Mouse (Mus musculus) hematopoietic stem cell, adult 5-6 weeks (primary cell): Measurements from ENCODE around the gene Bnip2. TPM values are rescaled to one million over a fixed set of nuclear protein-coding genes. Genes with fewer than 3 reads are reported as not detected.

Source experiments
- ATAC-seq, 2 experiments: fragments of 125-278 bp in 1 of 2; replicated peaks in 1 of 2; 2 replicates each; pipeline ENCODE4 v1.8.0; 2016 to 2017; ENCODE audit warnings: inconsistent platforms in 2 of 2, mild to moderate bottlenecking in 2 of 2, moderate number of reproducible peaks in 2 of 2, low read depth in 1 of 2, moderate TSS enrichment in 1 of 2; ENCODE audit not compliant: low FRiP score in 2 of 2, poor library complexity in 2 of 2, severe bottlenecking in 2 of 2, insufficient read depth in 1 of 2, low TSS enrichment in 1 of 2
- total RNA-seq: library from RNA; stranded (forward); fragments of 172-1452, 232-1000 nt; gene quantifications from 2 replicates; pipeline ENCODE4 v1.2.3, GENCODE M21; 2017

Bnip2 gene
- 132 and 147 TPM in 2 replicates for total RNA-seq

DNA sequence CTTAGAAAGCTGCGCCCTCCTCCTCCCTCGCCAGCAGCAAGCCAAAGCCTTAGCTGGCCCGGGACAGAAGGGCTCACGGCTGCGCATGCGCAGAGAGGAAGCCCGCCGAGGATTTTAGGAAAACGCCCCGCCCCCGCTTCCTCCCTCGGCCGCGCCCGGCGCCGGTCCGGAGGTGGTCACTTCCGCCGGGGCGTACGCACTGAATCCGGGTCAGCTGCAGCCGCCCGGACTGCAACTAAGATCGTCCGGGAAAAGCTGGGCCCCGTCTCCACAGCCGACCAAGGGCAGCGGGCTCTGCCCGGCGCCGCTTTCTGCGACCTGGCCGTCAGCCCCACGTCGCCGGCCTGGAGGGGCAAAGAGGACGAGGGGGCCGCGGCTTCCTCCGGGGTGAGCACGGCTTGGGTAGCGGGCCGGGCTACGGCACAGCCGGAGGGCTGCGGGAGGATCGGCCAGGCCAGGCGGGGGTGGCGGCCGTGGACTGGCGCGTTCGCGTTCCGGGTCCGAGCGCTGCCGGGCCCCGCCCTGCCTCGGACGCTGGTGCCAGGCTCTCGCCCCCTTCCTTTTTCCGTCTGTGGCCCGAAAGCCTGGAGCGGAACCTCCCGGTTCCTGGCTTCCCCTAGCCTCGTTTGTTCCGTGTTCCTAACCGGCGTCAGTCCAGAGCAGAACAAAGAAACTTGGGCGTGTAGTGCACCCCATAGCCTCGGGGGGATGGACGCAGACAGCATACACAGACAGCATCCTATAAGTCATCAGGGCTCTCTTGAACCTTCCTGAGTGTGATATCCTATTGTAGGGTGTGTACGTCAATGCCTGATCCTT is at the start of gene Bnip2:
Gene Bnip2, plus strand, starts transcription at position 164 of the 819 bp plus-strand sequence.
- peak; percentile 47 to 67 for ATAC-seq

DNA sequence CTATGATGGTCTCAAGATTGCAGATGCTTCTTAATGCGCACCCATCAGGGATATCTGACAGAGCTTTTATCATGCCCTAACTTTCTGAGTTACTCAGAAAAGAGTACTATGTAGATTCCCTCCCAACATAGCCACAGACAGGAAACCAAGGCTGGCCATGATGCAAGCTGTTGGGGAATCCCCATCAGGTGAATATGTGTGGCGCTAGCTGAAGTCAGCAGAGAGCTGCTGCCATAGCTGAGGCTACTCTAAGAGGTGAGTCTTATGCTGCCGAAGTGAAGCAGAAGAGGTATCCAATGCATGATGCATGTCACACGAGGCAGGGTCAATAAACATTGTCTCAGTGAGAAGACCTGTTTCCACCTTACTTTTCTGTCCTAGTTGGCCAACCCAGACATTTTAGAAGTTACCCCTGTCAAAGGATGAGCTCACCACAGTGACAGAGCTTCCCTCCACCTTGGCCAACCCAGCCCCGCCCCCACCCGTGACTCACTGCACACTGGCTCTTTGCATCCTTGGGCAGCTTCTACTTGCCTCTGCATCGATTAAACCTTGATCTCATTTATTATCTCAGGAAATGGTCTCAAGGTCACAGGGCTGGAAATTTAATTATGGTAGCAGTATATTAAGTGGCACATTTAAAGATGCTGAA is 48.3 kb upstream of the Bnip2 start:
- peak; percentile 37 to 68; a peak in 3 of 4 replicates for ATAC-seq

DNA sequence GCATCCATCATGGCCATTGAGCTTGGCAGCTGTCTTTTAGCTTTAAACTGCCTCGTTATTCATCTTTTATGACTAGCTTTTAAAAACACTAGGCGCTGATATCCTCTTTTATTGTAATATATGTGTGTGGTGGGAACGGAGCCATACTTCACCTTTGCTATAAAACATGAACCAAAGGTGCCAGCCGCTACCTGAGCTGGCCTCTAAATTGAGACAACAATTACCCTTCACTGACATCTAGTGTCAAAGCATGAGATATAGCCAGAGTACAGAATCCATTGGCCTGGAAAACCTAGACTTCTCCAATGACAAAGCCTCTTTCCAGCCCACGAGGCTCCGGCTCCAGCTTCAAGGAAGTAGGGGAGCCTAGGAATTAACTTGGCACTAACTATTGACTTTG is 47.7 kb upstream of the Bnip2 start:
- no peak for ATAC-seq

DNA sequence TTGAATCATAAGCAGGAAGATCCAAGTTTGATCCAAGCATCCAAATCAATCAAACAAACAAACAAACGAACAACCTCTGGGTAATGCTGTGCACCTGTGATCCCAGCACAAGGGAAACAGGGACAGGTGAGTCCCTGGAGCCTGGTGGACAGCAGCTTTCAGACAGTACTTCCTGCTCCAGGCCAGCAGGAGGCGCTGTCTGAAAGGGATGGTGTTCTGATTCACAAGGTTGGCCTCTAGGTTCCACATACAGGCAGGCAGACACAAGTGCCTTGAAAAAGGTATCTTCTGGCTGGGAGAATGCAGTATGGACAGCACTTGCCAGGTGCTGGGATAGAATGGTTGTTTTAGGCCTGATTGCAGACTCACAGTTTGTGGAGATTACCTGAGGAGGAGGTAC is 40.3 kb upstream of the Bnip2 start:
- ATAC-seq, result peak; percentile 78 to 86

DNA sequence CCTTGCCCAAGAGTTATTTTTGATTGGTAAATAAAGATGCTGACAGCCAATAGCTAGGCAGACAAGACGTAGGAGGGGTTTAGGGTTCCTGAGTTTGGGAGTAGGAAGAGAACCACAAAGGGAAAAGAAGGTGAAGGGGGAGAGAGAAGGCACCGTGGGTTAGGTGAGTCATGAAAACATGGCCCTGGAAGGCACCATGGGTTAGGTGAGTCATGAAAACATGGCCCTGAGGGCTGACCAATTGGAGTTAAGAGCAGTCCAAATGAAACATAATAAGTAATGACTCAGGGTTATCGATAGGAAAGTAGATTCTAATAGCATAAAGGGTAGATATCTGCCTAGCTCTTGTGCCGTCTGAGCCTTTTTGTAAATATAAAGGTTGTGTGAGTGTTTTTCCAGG is 39.6 kb upstream of the Bnip2 start:
- no peak for ATAC-seq

DNA sequence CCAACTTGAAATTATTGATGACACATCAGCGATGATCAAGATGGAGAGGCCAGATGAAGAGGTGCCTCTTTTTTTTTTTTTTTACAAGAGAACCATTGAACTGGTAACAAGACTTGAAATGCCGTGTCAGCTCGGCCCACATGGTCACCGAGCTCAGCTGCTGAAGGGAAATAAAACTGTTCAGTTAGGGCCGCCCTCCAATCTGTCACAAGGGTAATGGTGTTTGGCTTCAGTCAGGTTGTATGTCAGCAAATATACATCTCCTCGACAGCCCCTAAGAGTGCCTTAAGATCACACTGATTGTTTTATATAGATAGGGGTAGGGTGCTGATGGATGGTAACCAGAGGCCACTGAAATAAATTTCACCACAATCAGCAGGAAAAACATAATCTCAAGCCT is 28.3 kb upstream of the Bnip2 start:
- ATAC-seq, result no peak

DNA sequence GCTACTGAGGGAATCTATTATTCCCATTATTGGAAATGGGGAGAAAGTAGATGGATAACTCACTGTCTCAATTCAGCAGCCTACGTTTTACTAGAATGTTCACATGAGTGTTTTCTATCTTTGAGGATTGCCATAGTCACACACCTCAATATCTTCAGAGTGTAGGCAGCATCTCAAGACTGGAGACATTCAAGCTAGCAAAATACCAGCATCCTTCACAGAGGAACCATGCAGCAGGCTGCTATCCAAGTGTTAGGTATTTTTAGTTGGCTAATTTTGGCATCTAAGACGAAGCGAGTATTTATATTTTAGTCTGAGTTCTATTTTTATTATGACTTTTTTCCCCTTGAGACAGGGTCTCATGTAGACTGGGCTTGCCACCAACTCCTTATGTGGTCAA is 24.9 kb upstream of the Bnip2 start:
- ATAC-seq, result no peak

DNA sequence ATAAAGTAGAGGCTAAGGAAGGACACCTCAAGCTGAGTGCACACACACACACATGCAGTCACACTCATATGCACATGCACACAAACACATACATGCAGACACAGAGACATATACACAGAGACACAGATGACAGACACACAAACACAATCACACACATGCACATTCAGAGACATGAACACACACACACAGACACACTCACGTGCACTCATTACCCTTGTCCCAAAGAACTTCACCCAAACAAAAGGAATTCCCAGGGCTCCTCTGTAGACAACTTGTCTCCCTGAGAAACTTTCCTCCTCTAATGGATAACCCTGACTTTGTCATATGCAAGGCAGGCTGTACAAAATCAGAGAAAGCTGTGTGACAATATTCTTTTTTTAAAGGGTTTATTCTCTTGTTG is 3.7 kb upstream of the Bnip2 start:
- ATAC-seq, result no peak

DNA sequence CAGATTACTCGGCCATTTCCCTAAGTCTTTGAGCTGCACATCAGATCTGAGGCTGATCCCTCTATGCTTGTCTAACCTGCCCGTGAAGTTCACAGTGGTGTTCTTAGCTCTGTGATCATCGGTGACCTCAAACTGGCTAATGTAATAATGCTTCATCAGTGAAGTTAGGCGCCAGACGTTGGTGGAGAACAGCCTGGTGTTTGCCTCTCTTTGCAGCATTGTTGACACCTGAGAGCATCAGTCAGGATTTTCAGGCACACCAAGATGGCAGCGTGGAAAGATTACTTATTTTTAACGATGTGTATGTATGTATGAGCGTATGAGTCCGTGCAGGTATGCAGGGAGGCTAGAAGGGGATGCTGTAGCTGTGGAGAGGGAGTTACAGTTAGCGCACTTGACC is 3.2 kb upstream of the Bnip2 start:
- ATAC-seq, result no peak

DNA sequence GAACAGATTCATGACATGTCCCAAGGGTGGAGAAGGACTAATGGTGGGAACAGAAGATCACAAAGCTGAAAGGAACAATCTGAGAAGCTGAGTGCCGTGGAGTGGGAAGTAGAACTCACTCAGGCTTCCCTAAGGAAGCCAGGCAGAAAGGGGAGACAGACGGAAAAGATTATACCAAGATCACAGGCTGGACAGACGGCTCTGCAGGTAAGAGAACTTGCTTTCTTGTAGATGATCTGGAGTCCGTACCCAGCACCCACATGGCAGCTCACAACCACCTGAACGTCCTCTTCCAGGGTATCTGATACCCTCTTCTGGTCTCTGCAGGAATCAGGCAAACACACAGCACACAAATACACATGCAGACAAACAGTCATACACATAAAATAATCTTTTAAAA is 2.7 kb upstream of the Bnip2 start:
- ATAC-seq, result no peak

DNA sequence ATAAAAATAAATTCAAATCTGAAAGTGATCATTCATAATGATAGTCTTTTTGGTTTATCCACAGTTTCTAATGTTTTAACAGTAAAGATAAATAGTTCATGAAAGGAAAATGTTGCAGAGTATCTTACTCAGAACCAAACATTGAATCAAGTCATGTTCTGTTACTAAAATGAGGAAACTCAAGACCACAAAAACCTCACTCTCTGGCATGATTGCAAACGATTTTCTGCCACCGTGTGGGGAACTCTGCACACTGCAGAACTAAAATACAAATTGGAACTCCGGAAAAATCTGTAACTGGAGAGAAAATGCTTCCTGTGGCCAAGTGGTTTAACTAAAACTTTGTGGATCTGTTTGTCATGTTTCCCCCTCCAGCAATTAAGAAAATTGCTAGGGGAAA is 1.7 kb upstream of the Bnip2 start:
- ATAC-seq, result peak; percentile 54 to 72

DNA sequence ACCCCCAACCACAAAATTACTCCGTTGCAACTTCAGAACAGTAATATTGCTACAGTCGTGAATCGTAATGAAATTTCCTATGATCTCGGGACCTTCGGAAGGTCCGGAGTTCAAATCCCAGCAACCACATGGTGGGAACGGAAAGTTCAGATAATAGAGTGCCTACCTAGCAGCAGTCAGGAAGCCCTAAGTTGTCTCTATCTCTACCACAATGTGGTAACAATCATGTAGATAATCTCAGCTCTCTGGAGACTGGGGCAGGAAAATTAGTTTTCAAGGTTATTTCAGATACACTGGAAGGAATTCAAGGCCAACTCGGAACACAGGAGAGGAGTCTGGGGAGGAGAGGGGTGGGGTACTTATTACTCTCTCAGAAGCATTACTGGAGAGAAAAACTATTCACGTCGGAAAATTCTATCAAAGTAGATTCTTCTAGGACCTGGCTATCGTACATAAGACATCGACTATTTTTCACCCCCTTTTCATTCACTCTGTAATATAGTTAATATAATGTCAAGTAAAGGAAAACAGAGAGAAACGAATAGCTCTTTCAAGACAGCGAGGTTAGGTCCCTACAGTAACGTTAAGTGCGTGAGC is 462 bp upstream of the Bnip2 start:
- ATAC-seq, result no peak

DNA sequence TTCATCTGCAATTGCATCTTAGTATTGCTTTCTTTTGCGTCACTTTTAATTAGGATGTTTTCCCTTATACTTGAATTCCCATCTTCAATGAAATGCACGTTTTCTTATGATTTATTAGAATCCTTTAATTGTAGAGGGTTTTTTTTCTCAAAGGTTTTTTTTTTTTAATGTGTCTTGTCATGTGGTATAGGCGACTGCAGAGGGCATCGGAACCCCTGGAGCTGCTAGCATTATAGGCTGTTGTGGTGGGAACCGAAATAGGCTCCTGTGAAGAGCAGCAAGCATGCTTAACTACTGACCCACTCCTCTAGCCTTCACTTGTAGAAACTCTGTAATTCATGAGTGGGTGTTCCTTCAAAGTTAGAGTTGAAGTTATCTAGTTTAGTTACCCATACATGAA is 1.1 kb downstream of the Bnip2 start:
- no peak for ATAC-seq

DNA sequence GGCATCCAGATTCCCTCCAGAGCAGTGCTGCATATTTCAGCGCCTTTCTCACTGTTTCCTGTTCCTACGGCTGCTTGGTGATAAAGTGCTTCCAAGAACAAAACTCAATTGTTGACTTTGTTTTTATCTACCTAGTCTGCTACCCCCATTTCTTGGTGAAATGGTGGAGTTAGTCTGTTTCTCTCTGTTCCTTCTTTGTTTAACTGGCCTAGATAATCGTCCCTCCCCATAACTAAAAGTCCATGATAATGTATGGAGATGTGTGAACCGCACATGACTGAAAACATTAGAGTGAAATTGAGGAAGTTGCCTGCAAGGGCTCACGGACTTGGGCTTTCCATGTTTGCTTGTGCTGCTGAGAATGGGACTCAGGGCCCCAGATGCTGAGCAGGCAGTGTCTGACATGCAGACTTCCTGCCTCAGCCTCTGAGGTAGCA is 3.6 kb downstream of the Bnip2 start:
- peak; percentile 56 to 65 for ATAC-seq

DNA sequence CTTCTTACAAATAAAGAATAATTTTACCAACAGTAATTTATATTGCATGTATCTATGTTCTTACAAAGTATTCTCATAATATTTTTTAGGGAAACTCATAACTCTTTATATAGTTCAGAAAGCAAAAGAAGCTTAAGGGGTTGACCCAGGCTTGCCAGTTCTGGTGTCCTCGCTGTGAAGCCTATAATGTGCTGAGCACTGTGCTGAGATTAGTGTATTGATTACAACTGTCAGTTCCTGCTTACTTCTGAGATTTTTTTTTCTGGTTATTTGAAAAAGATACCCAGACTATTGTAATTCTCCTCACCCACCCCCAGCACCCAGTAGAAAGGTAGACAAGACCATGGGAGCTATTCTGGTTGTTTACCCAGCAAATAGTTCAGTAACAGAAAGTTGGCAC is 4.2 kb downstream of the Bnip2 start:
- no peak for ATAC-seq

DNA sequence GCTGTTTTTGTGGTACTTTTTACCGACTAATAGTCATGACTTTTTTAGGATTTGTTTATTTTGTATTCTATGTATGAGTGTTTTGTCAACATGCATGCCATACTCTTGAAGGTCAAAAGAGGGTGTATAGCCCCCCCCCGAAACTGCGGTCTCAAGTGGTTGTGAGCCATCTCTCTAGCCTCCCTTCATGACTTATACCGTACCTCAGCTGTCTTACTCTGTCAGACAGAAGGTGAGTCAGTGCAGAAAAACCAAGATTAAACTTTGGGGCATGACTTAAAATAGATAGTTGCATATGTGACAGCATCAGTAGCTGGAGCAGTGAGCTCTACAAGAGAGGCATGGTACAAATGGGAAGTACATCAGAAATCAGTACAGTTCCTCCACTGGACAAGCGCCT is 5.3 kb downstream of the Bnip2 start:
- no peak for ATAC-seq

DNA sequence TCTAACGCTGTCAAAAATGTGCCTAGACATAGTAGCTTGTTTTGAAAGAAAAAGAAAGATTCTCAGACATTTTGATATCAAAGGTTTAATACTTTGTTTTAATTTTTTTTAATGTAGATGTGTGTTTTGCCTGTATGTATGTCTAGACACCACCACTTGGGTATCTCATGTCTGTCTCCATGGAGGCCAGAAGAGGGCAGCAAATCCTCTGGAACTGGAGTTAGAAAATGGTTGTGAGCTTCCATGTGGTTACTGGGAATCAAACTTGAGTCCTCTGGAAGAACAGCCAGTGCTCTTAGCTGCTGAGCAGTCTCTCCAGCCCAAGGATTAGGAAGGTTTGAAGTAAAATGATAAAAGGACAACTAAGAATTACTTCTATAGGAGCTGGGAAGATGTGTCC is 10.1 kb downstream of the Bnip2 start:
- no peak for ATAC-seq

DNA sequence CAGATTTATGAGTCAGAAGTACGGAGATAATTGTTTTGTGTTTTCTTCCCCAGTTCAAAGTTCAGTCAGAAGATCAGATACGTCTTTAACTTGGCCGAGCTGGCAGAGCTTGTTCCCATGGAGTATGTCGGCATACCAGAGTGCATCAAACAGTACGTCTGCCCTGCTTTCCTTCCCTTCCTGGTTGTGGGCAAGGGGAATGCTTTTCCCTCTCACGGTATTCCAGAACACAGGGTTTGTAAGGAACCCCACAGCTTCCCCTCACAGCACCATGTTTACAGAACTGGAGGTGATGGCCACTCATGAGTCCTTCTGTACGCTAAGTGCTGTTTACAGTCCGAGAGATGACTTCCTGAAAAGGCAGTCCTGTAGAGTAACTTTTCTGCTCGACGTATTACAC is 14.2 kb downstream of the Bnip2 start:
- no peak for ATAC-seq
